ENCODE assay signal across 8 mouse cellular contexts in the genomic region with DNA sequence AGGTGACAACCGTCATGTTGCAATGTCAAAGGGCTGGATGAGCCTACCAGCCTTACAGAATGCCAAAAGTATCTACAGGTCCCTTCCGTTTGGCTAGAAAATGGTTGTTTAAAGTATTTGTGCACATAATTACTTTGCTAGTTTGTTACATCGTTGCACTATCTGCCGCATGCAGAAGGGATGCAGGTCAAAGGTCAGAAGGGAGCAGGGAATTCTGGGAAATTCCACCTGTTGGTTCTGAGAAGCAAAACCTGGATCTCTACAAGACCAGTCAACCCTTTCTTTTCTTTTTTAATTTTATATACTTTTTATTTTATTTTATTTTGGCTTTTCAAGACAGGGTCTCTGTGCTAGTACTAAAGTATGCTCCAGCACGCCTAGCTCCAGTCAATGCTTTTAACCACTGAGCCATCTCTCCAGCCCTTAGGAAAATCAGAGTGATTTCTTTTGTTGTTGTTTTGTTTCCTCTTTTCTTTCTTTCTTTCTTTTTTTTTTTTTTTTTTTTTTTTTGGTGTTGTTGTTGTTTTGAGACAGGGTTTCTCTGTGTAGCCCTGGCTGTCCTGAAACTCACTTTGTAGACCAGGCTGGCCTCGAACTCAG. TPM values are rescaled to one million over a fixed set of nuclear protein-coding genes. Genes with fewer than 3 reads are reported as not detected.
DNase-seq lines count a peak whose midpoint lies in the region; ATAC-seq and TF ChIP-seq lines count a peak whose summit lies in the region.

No protein-coding gene starts in this region.

- H3K4me3 ChIP-seq in erythroblast, embryonic 14.5 days (replicated peaks), result peak overlapping the region; percentile 91
- H3K4me3 ChIP-seq in thymus, adult 2 months (ENCODE audit: control insufficient read depth, insufficient read depth, low read length), result peak overlapping the region; percentile 79; the same call in 1 of the 2 replicates
- peak overlapping the region; percentile 91 for H3K4me3 ChIP-seq in liver, embryonic 12.5 days

- H3K36me3 ChIP-seq in erythroblast, embryonic 14.5 days (ENCODE audit: control insufficient read depth), result peaks cover 14% of the 10 kb centered on the region
- H3K36me3 ChIP-seq in thymus, adult 2 months (ENCODE audit: control insufficient read depth, insufficient read depth, low read length), result no peaks in the 10 kb centered on the region
- H3K36me3 ChIP-seq in liver, embryonic 12.5 days, result peaks cover 12% of the 10 kb centered on the region

- TF ChIP-seq POLR2A in thymus, adult 2 months (IDR thresholded peaks at IDR 0.05; ENCODE audit: control insufficient read depth, extremely low read depth, insufficient read depth, low read length, poor library complexity), result no peak

- no peaks in the 10 kb centered on the region for H3K9me3 ChIP-seq in erythroblast, embryonic 14.5 days (ENCODE audit: control insufficient read depth, low read length)
- no peaks in the 10 kb centered on the region for H3K9me3 ChIP-seq in liver, embryonic 12.5 days (replicated peaks)

- H3K4me2 ChIP-seq in liver, embryonic 12.5 days, result peak overlapping the region; percentile 96

- H3K9ac ChIP-seq in liver, embryonic 12.5 days, result peak overlapping the region; percentile 89

- WGBS in thymus, adult 2 months, result 86% methylated on average over 6 of the region's 6 CpGs
- WGBS in liver, embryonic 12.5 days (ENCODE audit: insufficient replicate concordance), result 80% methylated on average over 6 of the region's 6 CpGs

- no peak for ATAC-seq in erythroblast, adult 5-6 weeks (replicated peaks; ENCODE audit: low FRiP score, poor library complexity, severe bottlenecking)
- ATAC-seq in liver, embryonic 12.5 days, result no peak

- H3K27ac ChIP-seq in thymus, adult 2 months (ENCODE audit: control insufficient read depth, insufficient read depth, low read length), result peak overlapping the region; percentile 83
- H3K27ac ChIP-seq in liver, embryonic 12.5 days, result peak overlapping the region; percentile 90

- H3K4me1 ChIP-seq in erythroblast, embryonic 14.5 days (ENCODE audit: control insufficient read depth), result peaks cover 37% of the 10 kb centered on the region
- H3K4me1 ChIP-seq in thymus, adult 2 months (replicated peaks; ENCODE audit: control insufficient read depth, insufficient read depth, low read length), result peaks cover 23% of the 10 kb centered on the region
- peaks cover 41% of the 10 kb centered on the region for H3K4me1 ChIP-seq in liver, embryonic 12.5 days

- DNase-seq in thymus, adult 2 months, result no peak
- no peak for DNase-seq in thymus, postnatal 25 days
- no peak for DNase-seq in adrenal gland, postnatal 36 days
- DNase-seq in embryo, embryonic 11 days, result no peak
- no peak for DNase-seq in frontal cortex, postnatal 10 days (ENCODE audit: low spot score in 2 of 2)

- no peak for TF ChIP-seq CTCF in thymus, adult 2 months (IDR thresholded peaks at IDR 0.05; ENCODE audit: borderline replicate concordance, control insufficient read depth, extremely low read depth, insufficient read depth, low read length, poor library complexity)

- H3K27me3 ChIP-seq in erythroblast, embryonic 14.5 days (ENCODE audit: control insufficient read depth), result no peaks in the 10 kb centered on the region
- H3K27me3 ChIP-seq in thymus, adult 2 months (ENCODE audit: control insufficient read depth, insufficient read depth, low read length), result no peaks in the 10 kb centered on the region
- H3K27me3 ChIP-seq in liver, embryonic 12.5 days (replicated peaks), result no peaks in the 10 kb centered on the region

RNA-seq across cellular contexts. Expression of a gene that starts 0.6 kb away (rescaled TPM):
- 13.1 and 13.2 TPM in 2 replicates for polyA plus RNA-seq in erythroblast, embryonic 14.5 days (2012)
- 9.8 and 12.9 TPM in 2 replicates for total RNA-seq in erythroblast, adult 5-6 weeks (2015; ENCODE audit: low replicate concordance)
- 1.5 and 3.1 TPM in 2 replicates for total RNA-seq in erythroblast, adult 5-6 weeks (2017; ENCODE audit: low replicate concordance)
- polyA plus RNA-seq in thymus, adult 2 months (2012; rRNA removed), result 137 and 187 TPM in 2 replicates
- 5.6 and 6.7 TPM in 2 replicates for polyA plus RNA-seq in liver, embryonic 12.5 days (2016; fragmentation: Nextera tagmentation; extraction: Ambion mirVana)
- total RNA-seq in adrenal gland, postnatal 36 days (2021), result 10 to 100 TPM; 49.1 to 51.0 TPM

RNA-seq across cellular contexts. Expression of a gene that starts 27.0 kb away (rescaled TPM):
- 5.4 and 5.5 TPM in 2 replicates for polyA plus RNA-seq in erythroblast, embryonic 14.5 days (2012)
- 1,176 and 1,185 TPM in 2 replicates for total RNA-seq in erythroblast, adult 5-6 weeks (2015; ENCODE audit: low replicate concordance)
- 351 and 513 TPM in 2 replicates for total RNA-seq in erythroblast, adult 5-6 weeks (2017; ENCODE audit: low replicate concordance)
- 1,363 and 1,486 TPM in 2 replicates for polyA plus RNA-seq in thymus, adult 2 months (2012; rRNA removed)
- 3,798 and 3,900 TPM in 2 replicates for polyA plus RNA-seq in liver, embryonic 12.5 days (2016; fragmentation: Nextera tagmentation; extraction: Ambion mirVana)
- 1,000 to 10,000 TPM; 1,935 TPM for total RNA-seq in adrenal gland, postnatal 36 days (2021)

RNA-seq across cellular contexts. Expression of a gene that starts 56.0 kb away (rescaled TPM):
- polyA plus RNA-seq in erythroblast, embryonic 14.5 days (2012), result 4.5 and 8.0 TPM in 2 replicates
- 53.3 and 54.0 TPM in 2 replicates for total RNA-seq in erythroblast, adult 5-6 weeks (2015; ENCODE audit: low replicate concordance)
- 32.3 and 44.9 TPM in 2 replicates for total RNA-seq in erythroblast, adult 5-6 weeks (2017; ENCODE audit: low replicate concordance)
- 163 and 178 TPM in 2 replicates for polyA plus RNA-seq in thymus, adult 2 months (2012; rRNA removed)
- 121 and 125 TPM in 2 replicates for polyA plus RNA-seq in liver, embryonic 12.5 days (2016; fragmentation: Nextera tagmentation; extraction: Ambion mirVana)
- 10 to 100 TPM; 64.9 to 68.8 TPM for total RNA-seq in adrenal gland, postnatal 36 days (2021)

Comparison
In these comparisons a context has a peak if more than half of its experiments do, and no peak if none do; other contexts are left out.
1. RNA of a gene that starts 27.0 kb away (polyA plus RNA-seq): 3,798 to 3,900 TPM in liver, embryonic 12.5 days and 1,363 to 1,486 TPM in thymus, adult 2 months; 5.4 to 5.5 TPM in erythroblast, embryonic 14.5 days; every median in the first group is over 100 times any median in the second.
2. RNA of a gene that starts 56.0 kb away (polyA plus RNA-seq): 163 to 178 TPM in thymus, adult 2 months and 121 to 125 TPM in liver, embryonic 12.5 days; 4.5 to 8.0 TPM in erythroblast, embryonic 14.5 days; every median in the first group is over 10 times any median in the second.
3. Peak in every context shown above with its lines, with median percentiles within 50 percentile points of each other: H3K4me3 ChIP-seq.